Mouse (Mus musculus) mature B cell (primary cell): ENCODE measurements around the gene 4933402N22Rik.
"Not testable (repeated sequence)": the region's sequence is repeated elsewhere in the genome, so short reads cannot be mapped to it uniquely, and the experiment has no call there.

Experiments used
- in situ Hi-C: fragments of 300-500 bp; cut with MboI; formaldehyde crosslinking; loops from 2 replicates; pipeline ENCODE4 v1.14.3; 2019

The 4933402N22Rik gene

DNA sequence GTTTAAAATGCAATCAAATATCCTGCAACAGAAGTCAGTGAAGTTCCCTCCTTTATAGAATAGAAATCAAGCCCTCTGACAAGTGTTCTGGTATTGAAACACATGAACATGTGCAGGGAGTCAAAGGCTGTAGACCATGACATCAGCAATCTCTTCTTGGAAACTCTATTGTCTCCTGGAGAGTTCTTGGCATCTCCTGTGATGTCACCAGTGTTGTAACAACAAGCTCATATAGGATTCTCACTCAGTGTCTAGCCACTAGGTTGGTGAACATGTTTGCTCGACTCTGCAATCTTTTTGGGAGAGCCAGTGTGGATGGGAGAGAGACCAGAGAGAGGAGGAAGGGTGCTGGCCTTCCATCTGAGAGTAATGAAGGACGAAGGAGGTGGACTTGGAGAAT lies at the start of gene 4933402N22Rik:
TSS of gene 4933402N22Rik (plus strand) at position 301 of the 400 bp plus-strand sequence.
- in situ Hi-C loops = not testable (repeated sequence)

DNA sequence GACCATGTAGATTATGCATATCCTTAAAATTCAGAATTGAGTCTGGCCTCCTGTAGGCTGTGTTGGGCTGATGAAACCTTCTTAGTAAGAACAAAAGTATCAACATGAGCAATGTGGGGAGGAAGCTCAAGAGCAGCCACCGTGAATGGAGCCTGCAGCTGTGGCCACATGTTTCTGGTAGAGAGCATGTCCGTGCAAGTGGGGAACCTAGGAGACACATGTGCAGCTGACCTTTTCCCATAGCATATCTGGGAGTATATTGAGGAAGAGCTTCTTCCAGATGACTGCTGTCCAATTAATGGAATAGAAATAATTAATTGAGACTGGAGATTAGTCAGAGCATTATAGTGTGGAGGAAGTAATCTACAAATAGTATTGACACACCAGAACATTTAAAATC lies 5.9 kb downstream of the 4933402N22Rik start:
- in situ Hi-C loops = not testable (repeated sequence)
